Mouse (Mus musculus) CH12F3 (cell line): ENCODE measurements around the gene Mtmr1.

ENCODE experiments used
- in situ Hi-C: fragments of 300-500 bp; cut with MboI; formaldehyde crosslinking; loops from 2 replicates; pipeline ENCODE4 v1.14.3; 2020; ENCODE audit warnings: low sequenced_read_pairs

The Mtmr1 gene

GRCm38 (mm10) chrX:71435542-71435941 lies 71.0 kb downstream of the Mtmr1 start:
- in situ Hi-C loops: no loop called here

GRCm38 (mm10) chrX:71439473-71439872 lies 74.9 kb downstream of the Mtmr1 start:
- in situ Hi-C loops: no loop called here

GRCm38 (mm10) chrX:71442916-71443315 lies 78.4 kb downstream of the Mtmr1 start:
- in situ Hi-C loops: no loop called here

GRCm38 (mm10) chrX:71456078-71456737 lies 91.6 kb downstream of the Mtmr1 start:
- in situ Hi-C loops: no loop called here

GRCm38 (mm10) chrX:71464138-71464826 lies 99.7 kb downstream of the Mtmr1 start:
- in situ Hi-C loops: no loop called here

GRCm38 (mm10) chrX:71465417-71465816 lies 100.9 kb downstream of the Mtmr1 start:
- in situ Hi-C loops: no loop called here

GRCm38 (mm10) chrX:71467491-71467890 lies 102.9 kb downstream of the Mtmr1 start:
- in situ Hi-C loops: no loop called here
